In the genomic region with DNA sequence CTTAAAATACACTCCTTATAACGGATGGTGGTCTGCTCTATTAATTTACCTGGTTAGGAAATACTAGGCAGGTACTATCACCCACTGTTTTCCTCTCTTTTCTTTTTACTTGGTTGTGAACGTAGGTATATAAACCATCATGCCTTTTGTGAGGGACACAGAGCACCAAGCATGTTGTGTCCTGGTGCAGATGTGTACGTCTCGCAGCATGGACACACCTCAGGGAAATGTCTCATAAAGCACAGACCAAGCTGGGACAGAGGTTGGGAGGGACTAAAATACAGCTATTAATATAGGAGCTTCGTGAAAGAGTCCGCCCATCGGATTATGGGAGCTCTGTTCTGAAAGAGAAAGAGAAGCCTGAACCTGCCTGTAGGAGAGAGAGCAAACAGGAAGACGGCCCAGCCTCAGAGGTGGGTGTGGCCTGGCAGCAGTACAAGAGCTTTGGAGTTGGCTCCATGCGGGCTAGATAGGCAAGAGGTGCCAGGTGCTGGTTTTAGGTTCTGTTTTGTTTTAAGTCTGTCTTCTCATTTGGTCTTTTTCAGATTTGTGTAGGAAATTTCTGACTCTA, we compare ENCODE assay signal across 9 mouse cellular contexts. TPM values are rescaled to one million over a fixed set of nuclear protein-coding genes. Genes with fewer than 3 reads are reported as not detected.
DNase-seq lines count a peak whose midpoint lies in the region; ATAC-seq and TF ChIP-seq lines count a peak whose summit lies in the region.
"Had no signal": no experiment of that assay in that cellular context is flagged by ENCODE, and none has a peak within 500 bp of the region (broad histone marks: within the 10 kb centered on the region; RNA-seq: fewer than 3 reads in every experiment).

No protein-coding gene starts in this region.

- H3K27ac ChIP-seq in ES-Bruce4 (ENCODE audit: insufficient read depth, low read length) = peak overlapping the region; percentile 81
- H3K27ac ChIP-seq: neural tube, embryonic 12.5 days had no signal

- H3K27me3 ChIP-seq in ES-Bruce4 (ENCODE audit: control insufficient read depth, insufficient read depth, low read length, poor library complexity, severe bottlenecking) = no peaks in the 10 kb centered on the region
- H3K27me3 ChIP-seq: neural tube, embryonic 12.5 days had no signal

- TF ChIP-seq CTCF in ES-Bruce4 (IDR thresholded peaks at IDR 0.05; ENCODE audit: low read depth, low read length) = no peak

- no peak overlapping the region for H3K4me3 ChIP-seq in ES-Bruce4 (ENCODE audit: low read depth, low read length)
- H3K4me3 ChIP-seq: neural tube, embryonic 12.5 days had no signal

- H3K9ac ChIP-seq in ES-Bruce4 (ENCODE audit: low read depth, poor library complexity, severe bottlenecking) = peak overlapping the region; percentile 54; the same call in 1 of the 2 replicates
- H3K9ac ChIP-seq: neural tube, embryonic 12.5 days had no signal

- peak; percentile 95 for ATAC-seq in common myeloid progenitor, adult 5-6 weeks (replicated peaks; ENCODE audit: low read depth, poor library complexity, severe bottlenecking)

- no peak for TF ChIP-seq EP300 in ES-Bruce4 (IDR thresholded peaks at IDR 0.05; ENCODE audit: insufficient read depth, low read depth, low read length)

- TF ChIP-seq POLR2A in ES-Bruce4 (IDR thresholded peaks at IDR 0.05; ENCODE audit: insufficient read depth, low read length) = no peak

- no peaks in the 10 kb centered on the region for H3K9me3 ChIP-seq in ES-Bruce4 (replicated peaks; ENCODE audit: control insufficient read depth, insufficient read depth, low read length, poor library complexity, severe bottlenecking)
- H3K9me3 ChIP-seq: neural tube, embryonic 12.5 days had no signal

- peaks cover 1% of the 10 kb centered on the region for H3K4me1 ChIP-seq in ES-Bruce4 (ENCODE audit: control insufficient read depth, insufficient read depth, low read length)

- DNase-seq in gastrocnemius, postnatal 10 days = peak; percentile 41
- DNase-seq in gastrocnemius, adult 18-20 months (ENCODE audit: low spot score) = no peak
- peak; percentile 43 to 53 for DNase-seq in kidney, adult 8-10 months
- DNase-seq in lung, postnatal 36 days = peak; percentile 91
- DNase-seq in thymus, postnatal 25 days = peak; percentile 82
- DNase-seq in layer of hippocampus, adult 9-11 months = no peak

- no peaks in the 10 kb centered on the region for H3K36me3 ChIP-seq in ES-Bruce4 (ENCODE audit: control insufficient read depth, insufficient read depth, low read length, poor library complexity, severe bottlenecking)
- H3K36me3 ChIP-seq: neural tube, embryonic 12.5 days had no signal

RNA-seq across cellular contexts. Expression of a gene that starts 10.4 kb away (rescaled TPM):
- total RNA-seq in gastrocnemius, postnatal 10 days (2021) = not detected
- not detected for total RNA-seq in gastrocnemius, adult 18-20 months (2021)
- not detected in 2 replicates for polyA plus RNA-seq in ES-Bruce4 (2011; ENCODE audit: insufficient read depth, insufficient read length, low read depth, missing spikeins)
- total RNA-seq in common myeloid progenitor, adult 5-6 weeks (2017) = not detected in 2 replicates
- polyA plus RNA-seq: neural tube, embryonic 12.5 days had no signal

RNA-seq across cellular contexts. Expression of a gene that starts 16.6 kb away (rescaled TPM):
- 10 to 100 TPM; 39.7 to 52.4 TPM for total RNA-seq in gastrocnemius, postnatal 10 days (2021)
- total RNA-seq in gastrocnemius, adult 18-20 months (2021) = 10 to 100 TPM; 17.2 to 20.5 TPM
- 98.0 and 102 TPM in 2 replicates for polyA plus RNA-seq in ES-Bruce4 (2011; ENCODE audit: insufficient read depth, insufficient read length, low read depth, missing spikeins)
- 109 and 139 TPM in 2 replicates for total RNA-seq in common myeloid progenitor, adult 5-6 weeks (2017)

Comparison
In these comparisons a context has a peak if more than half of its experiments do, and no peak if none do; other contexts are left out.
1. DNase-seq: peak in gastrocnemius, postnatal 10 days (single experiment), kidney, adult 8-10 months (2 of 2), lung, postnatal 36 days (single experiment) and thymus, postnatal 25 days (single experiment); none in gastrocnemius, adult 18-20 months (single experiment) and layer of hippocampus, adult 9-11 months (single experiment).